Mouse (Mus musculus): ENCODE results near the gene Hist2h2aa1.

DNA sequence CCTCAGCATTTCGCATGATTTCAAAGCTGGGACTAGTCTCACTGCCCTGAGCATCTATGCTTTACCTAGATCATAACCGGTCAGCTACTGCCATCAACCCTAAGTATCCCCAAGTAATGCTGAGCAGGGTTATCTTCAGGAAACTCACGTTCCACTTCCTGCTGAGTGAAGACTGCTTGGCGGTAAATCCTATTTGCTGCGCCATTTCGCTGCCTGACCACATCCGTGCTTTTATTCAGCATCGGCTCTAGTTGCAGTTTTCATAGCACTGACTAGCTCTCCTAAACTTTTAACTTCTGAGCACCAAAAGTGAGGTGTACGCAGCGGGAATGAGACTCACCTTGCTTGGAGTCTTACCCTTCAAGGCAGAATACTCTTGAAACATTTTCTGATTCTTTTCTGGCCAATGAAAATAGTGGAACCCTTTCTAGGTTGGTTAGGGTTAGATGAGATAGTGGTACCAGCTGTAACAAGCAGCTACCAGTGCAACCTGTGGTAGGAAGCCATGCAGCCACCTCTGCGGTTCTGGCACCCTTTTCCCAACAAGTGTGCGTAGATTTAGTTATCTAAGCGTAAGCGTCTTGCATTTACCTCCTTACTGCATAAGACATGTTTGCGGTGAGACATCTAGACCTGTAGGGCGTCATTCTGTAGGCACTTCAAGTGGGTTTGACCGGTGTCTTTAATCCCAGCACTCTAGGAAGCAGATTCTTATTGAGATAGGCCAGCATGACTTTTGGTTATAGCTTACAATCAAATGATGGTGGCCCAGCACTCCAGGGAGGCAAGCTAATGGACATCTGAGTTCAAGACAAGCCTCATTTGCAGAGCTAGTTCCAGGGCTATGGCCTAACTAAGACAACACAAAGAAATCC is 28.5 kb downstream of the Hist2h2aa1 start:
- TF ChIP-seq CTCF (IDR thresholded peaks at IDR 0.05; ENCODE audit: control insufficient read depth, insufficient read depth, insufficient read length) = no peak
- TF ChIP-seq USF1 (IDR thresholded peaks at IDR 0.05; ENCODE audit: low read depth) = no peak
- no peak for TF ChIP-seq MAX (IDR thresholded peaks at IDR 0.05)
- no peak for TF ChIP-seq MYOG (IDR thresholded peaks at IDR 0.05; ENCODE audit: control insufficient read depth, extremely low read depth, insufficient read length)
- TF ChIP-seq CEBPB (IDR thresholded peaks at IDR 0.05; ENCODE audit: low read depth) = no peak
- no peak for TF ChIP-seq MYOD1 (IDR thresholded peaks at IDR 0.05; ENCODE audit: control insufficient read depth, insufficient read length, low read depth)

Measured in C2C12 (cell line).